Mouse (Mus musculus) brain, embryonic 14.5 days (tissue): ENCODE measurements around the gene 1700069L16Rik. TPM values are rescaled to one million over a fixed set of nuclear protein-coding genes. Genes with fewer than 3 reads are reported as not detected.

Experiments
- DNase-seq: peaks from one replicate; pipeline ENCODE4 v3.0.0-alpha.2; 2011; ENCODE audit warnings: low read depth
- CTCF ChIP-seq: fragments of 200-500 bp; IDR thresholded peaks from 2 replicates; pipeline ENCODE4 v1.5.1; 2012; ENCODE audit warnings: inconsistent platforms, mild to moderate bottlenecking, moderate library complexity, borderline replicate concordance; ENCODE audit not compliant: insufficient read depth, insufficient read length; ENCODE audit errors: extremely low read depth
- POLR2A ChIP-seq: fragments of 200-500 bp; IDR thresholded peaks from 2 replicates; pipeline ENCODE4 v1.6.1; 2012; ENCODE audit warnings: mild to moderate bottlenecking, inconsistent platforms, borderline replicate concordance; ENCODE audit not compliant: poor library complexity, insufficient read depth, insufficient read length, severe bottlenecking; ENCODE audit errors: extremely low read depth
- polyA plus RNA-seq: library from polyadenylated mRNA; depleted of rRNA; stranded (reverse); fragments of >200 nt; gene quantifications from 2 replicates; pipeline ENCODE4 v1.2.3, GENCODE M21; 2012; rRNA removed

1700069L16Rik gene
- polyA plus RNA-seq, 1 experiment: not detected

DNA sequence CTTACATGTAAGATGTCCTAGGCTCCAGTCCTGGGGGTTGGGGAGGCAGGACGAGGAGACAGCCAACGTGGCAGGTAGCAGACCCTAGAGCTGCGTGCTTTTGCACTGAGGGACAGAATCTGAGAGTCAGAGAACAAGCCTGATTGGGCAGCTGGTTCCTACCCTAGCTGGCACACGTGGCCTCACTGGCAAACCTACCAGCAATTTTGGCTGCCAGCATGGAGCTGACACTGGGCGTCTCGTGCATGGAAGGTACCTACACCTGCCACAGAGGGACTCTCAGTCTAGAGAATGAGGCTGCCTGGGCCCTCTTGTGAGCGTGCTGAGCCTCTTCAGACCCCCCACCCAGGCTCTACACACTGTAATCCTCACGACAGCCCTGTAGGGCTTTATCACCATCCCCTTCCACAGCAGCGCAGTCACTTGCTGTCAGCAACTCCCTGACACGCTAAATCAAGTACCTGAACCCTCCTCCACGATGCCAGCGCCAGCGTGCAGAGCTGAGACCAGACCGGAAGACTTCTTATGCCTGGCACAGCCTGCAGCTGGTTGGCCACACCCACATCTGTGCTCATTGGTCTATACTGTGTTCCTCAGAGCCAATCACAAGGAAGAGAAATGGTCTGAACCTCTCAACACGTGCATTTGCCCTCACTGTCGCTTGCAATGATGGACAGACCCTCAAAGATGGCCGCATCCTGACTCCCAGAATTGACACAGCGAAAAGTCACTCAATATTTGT lies 81.3 kb downstream of the 1700069L16Rik start:
- TF ChIP-seq POLR2A (no peak), CTCF (no peak)
- peak; percentile 91 for DNase-seq

Other genes with a start within 250 kb of the 1700069L16Rik start
- gene Wscd2, start 234.4 kb downstream of the 1700069L16Rik start, polyA plus RNA-seq: 9.2 and 13.5 TPM in 2 replicates
- gene Cmklr1, start 74.3 kb downstream of the 1700069L16Rik start, polyA plus RNA-seq: 2.7 and 3.9 TPM in 2 replicates
- gene Ficd, start 11.0 kb upstream of the 1700069L16Rik start, polyA plus RNA-seq: 4.6 and 6.4 TPM in 2 replicates
- gene Sart3, start 47.7 kb upstream of the 1700069L16Rik start, polyA plus RNA-seq: 48.2 and 63.5 TPM in 2 replicates
- gene Iscu, start 48.0 kb upstream of the 1700069L16Rik start, polyA plus RNA-seq: 71.7 and 92.1 TPM in 2 replicates
- gene Tmem119, start 75.7 kb upstream of the 1700069L16Rik start, polyA plus RNA-seq: 3.6 and 8.1 TPM in 2 replicates
- gene Selplg, start 107.9 kb upstream of the 1700069L16Rik start, polyA plus RNA-seq: 0.88 and 1.3 TPM in 2 replicates
- gene Coro1c, start 184.0 kb upstream of the 1700069L16Rik start, polyA plus RNA-seq: 136 and 202 TPM in 2 replicates